Mouse (Mus musculus) lung, embryonic 14.5 days (tissue): ENCODE data around the gene Klhl7. TPM values are rescaled to one million over a fixed set of nuclear protein-coding genes. Genes with fewer than 3 reads are reported as not detected.

ENCODE experiments used
- ATAC-seq: fragments of 200-750 bp; cut with Nextera tagmentation; 2 replicates; pipeline ENCODE4 v1.8.0; 2017; ENCODE audit warnings: mild to moderate bottlenecking, moderate TSS enrichment, moderate library complexity; ENCODE audit not compliant: insufficient read depth
- DNase-seq: peaks from one replicate; pipeline ENCODE4 v3.0.0-alpha.2; 2015
- H3K27ac ChIP-seq: fragments of 300-500 bp; sonication (generic); 2 replicates; pipeline ENCODE4 v1.5.1; 2014; ENCODE audit warnings: low read depth, mild to moderate bottlenecking, moderate library complexity
- H3K27me3 ChIP-seq: fragments of 300-500 bp; sonication (generic); 2 replicates; pipeline ENCODE4 v1.6.1; 2014; ENCODE audit warnings: low read length, control low read depth; ENCODE audit not compliant: insufficient read depth
- H3K36me3 ChIP-seq: fragments of 300-500 bp; sonication (generic); 2 replicates; pipeline ENCODE4 v1.6.1; 2014; ENCODE audit warnings: control low read depth; ENCODE audit not compliant: insufficient read depth
- H3K4me1 ChIP-seq: fragments of 300-500 bp; sonication (generic); 2 replicates; pipeline ENCODE4 v1.6.1; 2014; ENCODE audit warnings: antibody characterized with exemption, control low read depth; ENCODE audit not compliant: insufficient read depth
- H3K4me2 ChIP-seq: fragments of 300-500 bp; sonication (generic); 2 replicates; pipeline ENCODE4 v1.6.1; 2014; ENCODE audit warnings: mild to moderate bottlenecking
- H3K4me3 ChIP-seq: fragments of 300-500 bp; sonication (generic); 2 replicates; pipeline ENCODE4 v1.5.1; 2014; ENCODE audit warnings: low read depth, low read length
- H3K9ac ChIP-seq: fragments of 300-500 bp; sonication (generic); 2 replicates; pipeline ENCODE4 v1.6.1; 2014
- H3K9me3 ChIP-seq: fragments of 300-500 bp; sonication (generic); 2 replicates; pipeline ENCODE4 v1.6.1; 2016; ENCODE audit warnings: low read depth, low read length, control low read depth
- CTCF ChIP-seq: IDR thresholded peaks from 2 replicates; pipeline ENCODE4 v1.5.1; 2016; ENCODE audit warnings: antibody characterized with exemption, low read depth
- WGBS: fragments of 180-500 bp; shearing (Covaris S2); extraction: QIAGEN DNeasy Blood & Tissue Kit; methylation state at CpG from one replicate; pipeline ENCODE4 v1.1.7; 2014; 5-methylcytosine and 5-hydroxymethylcytosine counted together
- polyA plus RNA-seq: library from polyadenylated mRNA; unstranded; fragments of >200 nt; fragmentation: Nextera tagmentation; extraction: Ambion mirVana; gene quantifications from 2 replicates; pipeline ENCODE4 v1.2.1, GENCODE M21; 2014

Klhl7 gene
- 44.3 and 46.3 TPM in 2 replicates for polyA plus RNA-seq

- Histone ChIP-seq H3K4me3 (peak within 1 kb of the TSS; percentile 81), H3K27me3 (0 out of 2 replicates have a peak, but pooled peaks cover 2% of the 10 kb centered on the region), H3K9ac (peak within 1 kb of the TSS; percentile 87), H3K4me2 (peak within 1 kb of the TSS; percentile 81), H3K4me1 (no peaks in the 10 kb centered on the region), H3K36me3 (no peaks in the 10 kb centered on the region), H3K27ac (peak within 1 kb of the TSS; percentile 91), H3K9me3 (no peaks in the 10 kb centered on the region)
- peak; percentile 24 for TF ChIP-seq CTCF
- ATAC-seq = peak; percentile 98
- WGBS = 1% methylated on average over 47 of the region's 47 CpGs
- DNase-seq = peak; percentile 93
These were observed at the start of gene Klhl7 for GRCm38 (mm10) chr5:24100106-24100809. TSS of gene Klhl7 (plus strand) at chr5:24100605.

DNA sequence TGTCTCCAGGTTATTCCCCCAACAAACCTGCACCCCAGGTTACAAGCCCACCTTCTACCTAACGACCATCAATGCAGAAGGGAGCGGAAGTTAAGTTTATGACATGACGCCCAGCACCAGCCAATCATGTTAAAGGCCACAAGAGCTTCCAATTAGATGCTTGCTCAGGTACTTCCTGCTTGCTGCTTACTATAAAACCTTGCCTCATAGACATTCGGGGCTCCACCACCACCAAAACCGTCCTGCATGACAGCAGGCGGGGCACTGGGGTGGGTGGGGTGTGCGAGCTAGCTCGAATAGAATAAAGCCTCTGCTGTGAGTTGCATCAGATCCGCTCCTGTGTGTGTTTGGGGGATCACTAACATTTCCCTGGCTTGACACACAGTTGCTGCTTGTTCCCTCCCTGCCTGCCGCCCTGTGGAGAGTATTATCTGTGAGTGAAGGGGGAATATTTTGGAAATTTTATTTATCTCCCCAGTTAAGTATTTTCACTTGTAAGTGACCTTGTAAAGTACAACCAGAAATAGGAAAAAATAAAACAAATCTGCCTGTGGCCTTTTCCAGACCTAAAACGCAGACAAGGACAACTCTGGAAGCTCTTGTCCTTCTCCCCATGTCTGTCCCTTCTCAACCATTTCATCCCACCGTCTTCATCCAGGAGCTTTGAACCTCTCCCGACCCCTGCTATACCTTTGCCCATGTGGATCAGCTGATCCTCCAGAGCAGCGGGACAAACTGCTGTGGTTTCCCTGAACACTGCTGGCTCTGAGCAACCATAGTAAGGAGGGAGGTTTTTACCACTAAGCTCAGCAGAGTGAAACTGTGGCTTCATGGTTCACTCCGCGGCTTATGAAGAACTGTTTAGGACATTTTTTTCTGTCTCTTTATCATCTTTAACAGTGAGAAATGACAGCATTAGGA is 48.4 kb upstream of the Klhl7 start:
- peaks cover 10% of the 10 kb centered on the region; the same call in 1 of the 2 replicates for H3K4me1 ChIP-seq
- no peak overlapping the region for H3K4me3 ChIP-seq
- no peak overlapping the region for H3K9ac ChIP-seq
- no peak overlapping the region for H3K4me2 ChIP-seq
- no peaks in the 10 kb centered on the region for H3K9me3 ChIP-seq
- DNase-seq = no peak
- ATAC-seq = no peak
- H3K36me3 ChIP-seq = no peaks in the 10 kb centered on the region
- no peak overlapping the region for H3K27ac ChIP-seq
- no peak for TF ChIP-seq CTCF
- 59% methylated on average over 16 of the region's 16 CpGs for WGBS
- H3K27me3 ChIP-seq = no peaks in the 10 kb centered on the region

DNA sequence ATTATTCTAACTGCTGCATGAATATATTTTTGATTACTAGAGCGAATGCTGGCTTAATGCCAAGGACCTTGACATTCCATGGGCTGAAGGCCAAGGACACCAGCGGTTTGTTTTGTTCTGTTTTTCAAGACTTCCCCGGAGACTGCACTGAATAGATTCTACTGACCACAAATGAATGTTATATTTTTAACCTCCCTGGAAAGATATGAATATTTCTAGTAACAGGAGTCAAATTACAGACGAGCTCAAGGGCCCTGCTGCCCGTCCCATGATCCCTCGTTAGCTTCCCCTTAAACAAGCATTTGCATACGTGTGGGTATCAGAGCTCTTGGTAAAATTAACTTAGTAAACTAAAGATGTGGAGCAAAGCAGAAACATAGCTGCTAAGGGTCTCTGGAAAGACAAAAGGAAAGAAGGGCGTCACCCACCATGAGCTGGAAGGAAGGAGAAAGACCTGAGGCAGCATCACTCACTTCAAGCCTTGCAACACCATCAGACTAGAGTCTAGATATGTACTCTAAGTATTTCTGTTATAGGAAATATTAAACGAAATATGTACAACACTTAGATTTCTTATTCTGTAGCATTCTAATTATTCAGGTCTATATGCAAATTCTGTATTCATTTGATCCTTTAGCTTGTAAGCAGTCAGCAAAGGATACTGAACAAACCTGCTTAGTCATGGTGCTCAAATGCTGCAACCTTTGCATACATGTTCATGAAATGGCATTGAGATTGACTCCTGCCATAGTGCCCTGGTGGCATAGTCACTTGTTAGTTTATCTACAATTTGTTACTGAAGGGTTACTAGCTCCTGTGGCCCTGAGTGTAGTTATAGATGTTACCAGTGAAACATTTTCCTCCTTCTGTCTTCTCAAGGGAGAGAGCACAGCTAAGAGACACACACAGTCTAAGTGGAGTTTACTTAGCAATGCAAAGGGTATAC is 46.9 kb upstream of the Klhl7 start:
- Histone ChIP-seq H3K27ac (peak overlapping the region; percentile 67; the same call in 1 of the 2 replicates), H3K4me1 (peaks cover 10% of the 10 kb centered on the region; the same call in 1 of the 2 replicates), H3K4me3 (no peak overlapping the region), H3K27me3 (no peaks in the 10 kb centered on the region), H3K9me3 (no peaks in the 10 kb centered on the region), H3K9ac (no peak overlapping the region), H3K36me3 (no peaks in the 10 kb centered on the region), H3K4me2 (peak overlapping the region; percentile 25; the same call in 1 of the 2 replicates)
- 28% methylated on average over 9 of the region's 9 CpGs for WGBS
- TF ChIP-seq CTCF = no peak
- peak; percentile 90 for DNase-seq
- peak; percentile 87 for ATAC-seq

GRCm38 (mm10) chr5:24054382-24054781 is 46.0 kb upstream of the Klhl7 start:
- no peak for TF ChIP-seq CTCF
- H3K4me2 ChIP-seq = no peak overlapping the region
- H3K27me3 ChIP-seq = no peaks in the 10 kb centered on the region
- H3K27ac ChIP-seq = no peak overlapping the region
- 90% methylated on average over 3 of the region's 3 CpGs for WGBS
- no peak overlapping the region for H3K9ac ChIP-seq
- no peak overlapping the region for H3K4me3 ChIP-seq
- no peak for ATAC-seq
- DNase-seq = no peak
- H3K36me3 ChIP-seq = no peaks in the 10 kb centered on the region
- peaks cover 10% of the 10 kb centered on the region; the same call in 1 of the 2 replicates for H3K4me1 ChIP-seq
- H3K9me3 ChIP-seq = no peaks in the 10 kb centered on the region

DNA sequence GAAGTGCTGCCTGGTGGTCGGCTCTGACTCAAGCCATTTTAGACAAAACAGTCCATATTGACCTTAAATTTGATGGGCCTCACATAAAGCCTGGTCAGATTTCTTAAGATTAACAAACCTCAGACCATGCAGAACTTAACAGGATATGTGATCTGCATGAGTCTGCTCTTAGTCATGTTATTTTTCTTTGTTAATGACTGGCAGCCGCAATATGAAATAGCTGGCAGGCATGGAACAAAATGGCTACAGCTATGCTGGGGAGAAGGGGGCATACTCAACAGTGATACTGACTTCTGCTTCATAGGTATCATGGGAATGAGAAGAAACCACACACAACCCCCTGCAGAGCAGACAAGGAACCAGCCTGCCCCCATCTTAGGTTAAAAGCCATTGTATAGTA is 43.5 kb upstream of the Klhl7 start:
- WGBS = 86% methylated on average over 2 of the region's 2 CpGs
- Histone ChIP-seq H3K4me2 (no peak overlapping the region), H3K9ac (no peak overlapping the region), H3K4me1 (peaks cover 10% of the 10 kb centered on the region; the same call in 1 of the 2 replicates), H3K4me3 (no peak overlapping the region), H3K9me3 (no peaks in the 10 kb centered on the region), H3K27ac (no peak overlapping the region), H3K36me3 (no peaks in the 10 kb centered on the region), H3K27me3 (no peaks in the 10 kb centered on the region)
- TF ChIP-seq CTCF = no peak
- ATAC-seq = no peak
- DNase-seq = no peak

DNA sequence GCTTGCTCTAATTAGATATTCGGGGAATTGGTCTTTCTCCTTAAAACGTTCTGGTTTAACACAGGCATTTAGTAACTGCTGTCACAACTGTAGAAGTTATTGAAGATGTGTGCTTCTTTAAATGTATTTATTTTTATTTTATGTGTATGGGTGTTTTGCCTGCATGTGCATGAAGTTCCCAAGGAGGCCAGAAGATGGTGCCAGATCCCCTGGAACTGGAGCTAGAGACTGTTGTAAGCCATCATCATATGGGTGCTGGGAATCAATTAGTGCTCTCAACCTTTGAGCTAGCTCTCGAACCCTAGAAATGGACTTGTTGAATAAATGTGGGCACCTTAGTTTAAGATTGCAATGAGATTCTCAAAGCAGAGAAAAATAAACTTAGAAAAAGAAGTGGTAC is 42.8 kb upstream of the Klhl7 start:
- 74% methylated on average over 3 of the region's 3 CpGs for WGBS
- ATAC-seq (no peak), DNase-seq (no peak)
- no peaks in the 10 kb centered on the region for H3K27me3 ChIP-seq
- H3K4me1 ChIP-seq = peaks cover 10% of the 10 kb centered on the region; the same call in 1 of the 2 replicates
- no peak overlapping the region for H3K27ac ChIP-seq
- H3K9ac ChIP-seq = no peak overlapping the region
- no peak overlapping the region for H3K4me3 ChIP-seq
- peak; percentile 31 for TF ChIP-seq CTCF
- H3K4me2 ChIP-seq = no peak overlapping the region
- H3K9me3 ChIP-seq = no peaks in the 10 kb centered on the region
- no peaks in the 10 kb centered on the region for H3K36me3 ChIP-seq
